Mouse (Mus musculus) megakaryocyte, embryonic 14.5 days (primary cell): ENCODE measurements at regions not wholly inside any gene's neighbourhood (a gene's known extent, or its start where the extent isn't known, plus 50 kb on each side); places are given as distances from the start of the nearest gene placed in this dataset.

Experiments
- FLI1 ChIP-seq: IDR thresholded peaks from 2 replicates; pipeline ENCODE4 v1.6.1; 2012; ENCODE audit warnings: low read length, inconsistent platforms, mixed read lengths
- GATA1 ChIP-seq: IDR thresholded peaks from 3 replicates; pipeline ENCODE4 v1.6.1; 2012; ENCODE audit warnings: mixed read lengths, low read length, inconsistent platforms, borderline replicate concordance

- TF ChIP-seq GATA1 (no peak), FLI1 (no peak)
These were observed 165.9 kb upstream of the Myocd start for GRCm38 (mm10) chr11:65435699-65436161.
